Mouse (Mus musculus) CD8-positive naive resting alpha-beta T cell, adult 2 months (primary cell): ENCODE results near the gene Tent4b.

Source experiments
- DNase-seq, 2 experiments: peaks; one replicate each; pipeline ENCODE4 v3.0.0; 2022; ENCODE audit warnings: low read depth in 2 of 2, low spot score in 2 of 2

Gene Tent4b

DNA sequence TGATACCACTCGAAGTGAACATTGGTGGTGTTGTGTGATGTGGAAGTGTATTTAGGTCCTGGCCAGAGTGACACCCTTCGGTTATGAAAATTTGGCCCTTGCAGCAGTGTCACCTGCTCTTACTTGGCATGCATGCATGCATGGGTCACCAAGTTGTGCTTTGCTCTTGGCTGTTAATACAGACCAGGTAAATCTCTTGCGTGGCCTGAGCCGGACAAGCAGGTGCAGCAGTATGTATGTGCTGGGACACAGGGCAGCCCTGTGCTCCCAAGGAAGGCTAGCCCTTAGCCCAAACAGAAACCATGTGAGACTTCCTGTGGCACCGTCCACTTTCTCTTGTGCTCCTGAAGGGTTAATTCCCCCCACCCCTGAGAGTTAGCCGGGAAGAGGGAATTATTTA is 28.8 kb downstream of the Tent4b start:
- DNase-seq: no peak

- no peak for DNase-seq
These were observed 29.3 kb downstream of the Tent4b start for GRCm38 (mm10) chr8:88228286-88228685.

- DNase-seq: no peak
These were observed 29.8 kb downstream of the Tent4b start for GRCm38 (mm10) chr8:88228800-88229199.

DNA sequence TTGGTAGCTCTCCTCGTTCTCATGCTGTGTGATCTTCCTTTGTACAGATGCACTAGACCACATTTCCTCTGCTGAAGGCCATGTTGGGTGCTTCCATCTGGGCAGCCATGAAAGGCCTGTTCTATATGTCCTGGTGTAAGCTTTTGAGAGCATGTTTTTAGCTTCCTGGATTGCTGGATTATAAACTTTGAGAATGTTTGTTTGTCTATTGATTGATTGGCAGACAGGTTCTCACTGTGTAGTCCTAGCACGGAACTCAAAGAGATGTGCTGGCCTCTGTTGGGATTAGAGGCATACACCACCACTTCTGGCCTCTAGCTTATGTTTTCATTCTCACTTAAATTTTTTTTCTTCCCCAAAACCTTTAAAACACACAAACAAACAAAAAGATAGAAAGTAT is 37.7 kb downstream of the Tent4b start:
- DNase-seq: no peak

GRCm38 (mm10) chr8:88237606-88238005 is 38.6 kb downstream of the Tent4b start:
- DNase-seq: no peak

DNA sequence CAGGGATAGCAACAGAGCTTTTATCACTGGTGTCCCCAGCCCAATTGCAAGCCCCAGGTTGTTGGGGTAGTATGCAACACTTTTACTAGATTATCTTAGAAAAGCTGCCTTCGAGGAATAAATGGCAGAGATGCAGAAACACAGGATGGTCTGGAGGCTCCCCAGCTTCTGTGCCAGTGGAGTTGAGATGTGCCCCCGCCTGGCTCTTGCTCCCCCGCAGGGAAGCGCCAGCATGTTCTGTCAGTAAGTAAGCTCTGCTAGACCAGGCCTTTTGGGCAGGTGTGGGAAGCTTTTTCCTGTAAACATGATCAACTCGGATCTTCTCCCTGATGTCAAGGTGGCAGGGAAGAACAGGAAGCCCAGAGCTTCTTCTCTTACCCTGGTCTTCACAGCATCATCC is 40.3 kb downstream of the Tent4b start:
- no peak for DNase-seq

DNA sequence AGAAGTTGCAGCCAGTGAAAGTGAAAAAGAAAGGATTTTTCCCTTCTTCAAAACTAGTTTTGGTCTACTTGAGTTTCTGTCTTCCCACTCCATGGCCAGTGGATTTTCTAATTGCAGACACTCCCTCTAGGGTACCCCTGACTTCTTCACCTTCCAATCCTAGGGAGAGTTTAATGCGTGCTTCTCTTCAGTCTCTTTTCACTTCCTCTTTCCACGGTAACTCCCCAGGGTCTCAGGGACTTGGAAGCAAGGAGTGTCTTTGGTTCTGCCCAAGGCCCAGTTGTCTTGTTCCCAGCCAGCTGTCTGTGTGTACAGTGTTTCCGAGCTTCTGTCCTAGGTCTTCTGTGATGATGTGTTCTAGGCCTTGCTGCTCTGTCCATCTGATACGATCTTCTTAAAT is 42.9 kb downstream of the Tent4b start:
- no peak for DNase-seq

GRCm38 (mm10) chr8:88244298-88244697 is 45.3 kb downstream of the Tent4b start:
- peak; percentile 47 to 63 for DNase-seq

GRCm38 (mm10) chr8:88252791-88253190 is 53.8 kb downstream of the Tent4b start:
- peak in 1 of 2 experiments; percentile 31 for DNase-seq

- DNase-seq: no peak
These were observed 55.9 kb downstream of the Tent4b start for GRCm38 (mm10) chr8:88254957-88255356.

GRCm38 (mm10) chr8:88258024-88258423 is 59.0 kb downstream of the Tent4b start:
- no peak for DNase-seq

DNA sequence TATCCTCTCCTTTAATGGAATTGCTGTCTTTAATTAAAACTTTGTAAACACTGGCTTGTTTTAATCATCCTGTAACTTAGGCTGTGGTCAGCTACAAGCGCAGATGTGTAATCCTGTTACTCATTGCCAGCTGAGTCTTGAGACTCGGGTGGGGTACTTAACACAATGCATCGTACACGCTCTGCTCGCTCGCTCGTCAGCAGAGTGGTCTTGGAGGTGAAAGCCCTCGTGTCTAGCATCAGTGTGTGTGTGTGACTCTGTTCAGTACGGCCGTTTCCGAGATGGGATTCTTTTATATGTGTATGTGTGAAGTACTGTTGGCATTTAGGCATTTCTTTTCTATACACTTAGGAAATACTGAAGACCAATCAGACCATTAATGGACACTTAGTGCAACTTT is 59.5 kb downstream of the Tent4b start:
- no peak for DNase-seq

- DNase-seq: no peak
These were observed 61.5 kb downstream of the Tent4b start for GRCm38 (mm10) chr8:88260466-88260980.

DNA sequence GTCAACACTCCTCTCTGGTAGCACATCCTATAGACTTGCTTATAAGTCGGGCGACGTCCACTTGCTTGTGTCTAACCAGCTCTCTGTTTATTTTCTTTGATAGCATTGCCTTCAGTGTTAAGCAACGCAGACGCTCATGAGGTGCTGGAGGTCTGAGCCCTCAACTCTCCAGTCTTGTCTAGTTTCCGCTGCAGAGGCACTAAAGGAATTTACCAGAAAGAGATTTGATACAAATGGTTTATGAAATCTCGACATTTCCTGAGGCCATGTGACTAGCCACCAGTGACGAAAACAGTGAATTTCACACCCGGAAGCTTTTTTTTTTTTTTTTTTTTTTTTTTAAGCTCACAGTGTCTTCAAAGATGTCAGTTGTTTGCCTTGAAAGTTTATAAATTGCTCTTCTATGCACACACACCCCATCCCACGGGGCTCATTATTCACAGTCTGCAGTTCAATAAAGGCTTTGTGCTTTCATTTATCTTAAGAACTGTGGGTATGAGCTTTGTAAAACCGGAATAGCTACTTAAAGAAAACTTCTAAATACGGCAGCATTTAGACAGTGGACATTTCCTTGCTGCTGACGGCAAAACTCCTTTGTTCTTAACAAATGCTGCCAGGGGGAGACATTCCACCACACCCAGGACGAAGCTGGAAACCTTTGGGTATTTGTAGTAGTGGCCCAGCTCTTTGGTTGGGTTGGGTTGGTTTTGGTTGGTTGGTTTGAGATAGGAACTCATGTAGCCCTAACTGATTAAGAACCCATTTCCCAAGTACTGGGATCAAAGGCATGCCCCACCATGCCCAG is 64.0 kb downstream of the Tent4b start:
- no peak for DNase-seq

GRCm38 (mm10) chr8:88265511-88265910 is 66.5 kb downstream of the Tent4b start:
- DNase-seq: no peak

GRCm38 (mm10) chr8:88266170-88266800 is 67.3 kb downstream of the Tent4b start:
- DNase-seq: peak; percentile 82 to 87

- no peak for DNase-seq
These were observed 67.9 kb downstream of the Tent4b start for GRCm38 (mm10) chr8:88266801-88267403.

- peak; percentile 29 to 51 for DNase-seq
These were observed 70.3 kb downstream of the Tent4b start for GRCm38 (mm10) chr8:88269107-88269875.

DNA sequence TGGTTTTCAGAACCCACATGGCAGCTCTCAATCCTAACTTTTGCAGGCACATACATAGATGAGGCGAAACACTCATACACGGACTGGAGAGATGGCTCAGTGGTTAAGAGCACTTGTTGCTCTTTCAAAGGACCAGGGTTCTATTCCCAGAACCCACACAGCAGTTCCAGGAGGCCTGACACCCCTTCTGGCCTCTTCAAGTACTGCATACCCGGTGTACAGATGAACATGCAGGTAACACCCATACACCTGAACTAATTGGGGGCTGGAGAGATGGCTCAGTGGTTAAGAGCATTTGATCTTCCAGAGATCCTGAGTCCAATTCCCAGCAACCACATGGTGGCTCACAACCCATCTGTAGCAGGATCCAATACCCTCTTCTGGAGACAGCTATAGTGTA is 71.1 kb downstream of the Tent4b start:
- DNase-seq: no peak

- peak; percentile 65 to 67 for DNase-seq
These were observed 73.4 kb downstream of the Tent4b start, which contains the start of gene Adcy7 for GRCm38 (mm10) chr8:88272231-88273050. Gene Adcy7 (plus strand): TSS chr8:88272403.
